Mouse (Mus musculus) limb, embryonic 11.5 days (tissue): ENCODE measurements around the gene Gja10. TPM values are rescaled to one million over a fixed set of nuclear protein-coding genes. Genes with fewer than 3 reads are reported as not detected.

Experiments used
- ATAC-seq: fragments of 200-750 bp; cut with Nextera tagmentation; 2 replicates; pipeline ENCODE4 v1.8.0; 2017; ENCODE audit warnings: low read depth; ENCODE audit not compliant: insufficient number of reproducible peaks, low FRiP score, low TSS enrichment
- DNase-seq: peaks from one replicate; pipeline ENCODE4 v3.0.0-alpha.2; 2015; ENCODE audit warnings: low spot score
- H3K27ac ChIP-seq: fragments of 300-500 bp; sonication (generic); replicated peaks from 2 replicates; pipeline ENCODE4 v1.5.1; 2014; ENCODE audit warnings: low read depth, mild to moderate bottlenecking, low read length
- H3K27me3 ChIP-seq: fragments of 300-500 bp; sonication (generic); 2 replicates; pipeline ENCODE4 v1.6.1; 2014; ENCODE audit warnings: mild to moderate bottlenecking, low read length, mixed read lengths; ENCODE audit not compliant: control insufficient read depth, insufficient read depth
- H3K36me3 ChIP-seq: fragments of 300-500 bp; sonication (generic); 2 replicates; pipeline ENCODE4 v1.6.1; 2014; ENCODE audit warnings: mild to moderate bottlenecking, low read length, moderate library complexity, mixed read lengths; ENCODE audit not compliant: control insufficient read depth, insufficient read depth
- H3K4me1 ChIP-seq: fragments of 300-500 bp; sonication (generic); 2 replicates; pipeline ENCODE4 v1.6.1; 2014; ENCODE audit warnings: low read length, mixed read lengths; ENCODE audit not compliant: control insufficient read depth, insufficient read depth
- H3K4me2 ChIP-seq: fragments of 300-500 bp; sonication (generic); 2 replicates; pipeline ENCODE4 v1.6.1; 2014; ENCODE audit warnings: low read depth, mild to moderate bottlenecking, moderate library complexity; ENCODE audit not compliant: severe bottlenecking
- H3K4me3 ChIP-seq: fragments of 300-500 bp; sonication (generic); 2 replicates; pipeline ENCODE4 v1.5.1; 2014; ENCODE audit warnings: low read depth, low read length
- H3K9ac ChIP-seq: fragments of 300-500 bp; sonication (generic); 2 replicates; pipeline ENCODE4 v1.6.1; 2014; ENCODE audit warnings: mild to moderate bottlenecking, low read length
- H3K9me3 ChIP-seq: fragments of 300-500 bp; sonication (generic); 2 replicates; pipeline ENCODE4 v1.6.1; 2016; ENCODE audit warnings: low read length; ENCODE audit not compliant: control insufficient read depth
- WGBS: fragments of 180-500 bp; shearing (Covaris S2); extraction: QIAGEN DNeasy Blood & Tissue Kit; methylation state at CpG from one replicate; pipeline ENCODE4 v1.1.7; 2014; 5-methylcytosine and 5-hydroxymethylcytosine counted together
- polyA plus RNA-seq: library from polyadenylated mRNA; unstranded; fragments of >200 nt; fragmentation: Nextera tagmentation; extraction: Ambion mirVana; gene quantifications from 2 replicates; pipeline ENCODE4 v1.2.1, GENCODE M21; 2014

Gja10 gene
- polyA plus RNA-seq, 1 experiment from 2014 or later: not detected

DNA sequence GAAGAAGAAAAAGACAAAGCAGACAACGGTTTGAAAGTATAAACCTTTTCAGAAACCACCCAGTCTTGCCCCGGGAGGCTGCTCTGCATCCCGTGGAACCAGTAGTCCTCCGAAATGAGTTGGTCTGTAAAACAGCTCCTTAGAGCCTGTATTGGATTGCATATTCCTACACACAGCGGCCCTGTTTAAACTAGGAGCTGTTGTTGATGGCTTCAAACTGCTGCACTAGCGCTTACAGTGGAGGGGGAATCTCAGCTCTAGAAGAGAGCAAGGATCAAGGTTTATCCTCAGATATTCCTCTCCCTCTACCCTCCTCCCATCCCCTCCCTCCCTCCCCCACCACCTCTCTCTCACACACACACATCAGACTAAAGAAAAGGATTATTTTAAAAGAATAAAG lies 18.4 kb downstream of the Gja10 start:
- Histone ChIP-seq H3K27ac (no peak overlapping the region), H3K9ac (no peak overlapping the region), H3K36me3 (peaks cover 3% of the 10 kb centered on the region; the same call in 1 of the 2 replicates), H3K4me2 (no peak overlapping the region), H3K4me3 (no peak overlapping the region), H3K9me3 (no peaks in the 10 kb centered on the region), H3K27me3 (no peaks in the 10 kb centered on the region), H3K4me1 (no peaks in the 10 kb centered on the region)
- WGBS: 80% methylated on average over 6 of the region's 6 CpGs
- ATAC-seq: no peak
- no peak for DNase-seq

- H3K4me2 ChIP-seq: no peak overlapping the region
- peaks cover 3% of the 10 kb centered on the region; the same call in 1 of the 2 replicates for H3K36me3 ChIP-seq
- no peaks in the 10 kb centered on the region for H3K9me3 ChIP-seq
- no peak overlapping the region for H3K27ac ChIP-seq
- no peak overlapping the region for H3K9ac ChIP-seq
- no peak overlapping the region for H3K4me3 ChIP-seq
- H3K4me1 ChIP-seq: no peaks in the 10 kb centered on the region
- no peak for DNase-seq
- H3K27me3 ChIP-seq: no peaks in the 10 kb centered on the region
- 83% methylated on average over 8 of the region's 8 CpGs for WGBS
- ATAC-seq: no peak
Observed at GRCm38 (mm10) chr4:32579850-32580249, 22.7 kb downstream of the Gja10 start.

DNA sequence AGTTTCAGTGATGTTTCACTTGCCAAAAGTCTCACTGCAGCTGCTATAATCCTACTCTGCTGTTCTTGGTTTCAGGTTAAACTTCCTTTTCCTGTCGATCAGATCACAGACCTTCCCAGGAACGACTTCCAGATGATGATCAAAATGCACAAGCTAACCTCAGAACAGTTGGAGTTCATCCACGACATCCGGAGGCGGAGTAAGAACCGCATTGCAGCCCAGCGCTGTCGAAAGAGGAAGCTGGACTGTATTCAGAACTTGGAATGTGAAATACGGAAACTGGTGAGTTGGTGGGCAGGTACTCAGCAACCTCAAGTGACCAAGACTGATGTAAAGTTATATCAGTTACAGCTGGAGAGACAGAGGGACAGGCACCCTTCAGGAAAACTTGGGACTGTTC lies 27.4 kb downstream of the Gja10 start:
- H3K4me2 ChIP-seq: no peak overlapping the region
- no peak overlapping the region for H3K4me3 ChIP-seq
- H3K27ac ChIP-seq: no peak overlapping the region
- H3K36me3 ChIP-seq: peaks cover 3% of the 10 kb centered on the region; the same call in 1 of the 2 replicates
- ATAC-seq: no peak
- H3K27me3 ChIP-seq: no peaks in the 10 kb centered on the region
- H3K9me3 ChIP-seq: no peaks in the 10 kb centered on the region
- H3K9ac ChIP-seq: no peak overlapping the region
- DNase-seq: no peak
- 46% methylated on average over 9 of the region's 9 CpGs for WGBS
- peaks cover 4% of the 10 kb centered on the region; the same call in 1 of the 2 replicates for H3K4me1 ChIP-seq

DNA sequence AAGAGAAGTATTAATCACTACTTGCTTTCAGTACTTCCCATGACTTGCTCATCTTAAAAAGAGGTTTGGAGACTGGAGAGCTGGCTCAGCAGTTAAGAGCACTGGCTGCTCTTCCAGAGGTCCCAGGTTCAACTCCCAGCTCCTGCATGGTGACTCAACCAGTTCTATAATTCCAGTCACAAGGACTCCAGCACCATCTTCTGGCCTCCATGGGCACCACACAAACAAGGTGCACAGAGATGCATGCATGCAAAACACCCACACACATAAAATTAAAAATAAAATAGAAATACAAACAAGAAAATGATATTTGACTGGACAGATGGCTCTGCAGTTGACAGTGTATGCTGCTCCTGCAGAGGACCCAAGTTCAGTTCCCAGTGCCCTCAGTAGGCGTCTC lies 28.0 kb downstream of the Gja10 start:
- H3K9me3 ChIP-seq: no peaks in the 10 kb centered on the region
- H3K9ac ChIP-seq: no peak overlapping the region
- no peak overlapping the region for H3K4me3 ChIP-seq
- ATAC-seq (no peak), DNase-seq (no peak)
- H3K36me3 ChIP-seq: no peaks in the 10 kb centered on the region; the same call in 1 of the 2 replicates
- H3K27me3 ChIP-seq: no peaks in the 10 kb centered on the region
- H3K4me1 ChIP-seq: peaks cover 8% of the 10 kb centered on the region; the same call in 1 of the 2 replicates
- 94% methylated on average over 1 of the region's 1 CpGs for WGBS
- no peak overlapping the region for H3K27ac ChIP-seq
- H3K4me2 ChIP-seq: no peak overlapping the region

DNA sequence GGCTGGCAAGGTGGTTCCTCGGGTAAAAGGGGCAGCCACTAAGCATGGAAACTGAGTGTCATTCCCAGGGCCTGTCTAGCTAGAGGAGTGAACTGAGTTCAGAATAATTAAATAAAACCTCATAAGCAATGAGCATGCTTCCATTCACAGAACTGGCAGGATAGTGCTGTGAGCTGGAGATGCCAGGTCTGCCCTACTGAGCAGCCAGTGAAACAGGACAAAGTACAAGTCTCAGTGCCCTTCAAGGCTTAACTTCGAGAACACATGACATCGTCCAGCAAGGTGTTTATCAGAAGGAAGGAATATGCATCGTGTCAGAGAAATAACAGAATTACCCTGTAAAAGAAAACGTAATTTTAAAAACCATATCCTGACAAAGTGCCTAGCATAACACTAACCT lies 29.0 kb downstream of the Gja10 start:
- ATAC-seq: no peak
- H3K4me3 ChIP-seq: no peak overlapping the region
- H3K9ac ChIP-seq: no peak overlapping the region
- peaks cover 8% of the 10 kb centered on the region; the same call in 1 of the 2 replicates for H3K4me1 ChIP-seq
- H3K27me3 ChIP-seq: no peaks in the 10 kb centered on the region
- WGBS: 90% methylated on average over 5 of the region's 5 CpGs
- no peaks in the 10 kb centered on the region; the same call in 1 of the 2 replicates for H3K36me3 ChIP-seq
- no peak overlapping the region for H3K4me2 ChIP-seq
- DNase-seq: no peak
- no peaks in the 10 kb centered on the region for H3K9me3 ChIP-seq
- no peak overlapping the region for H3K27ac ChIP-seq

DNA sequence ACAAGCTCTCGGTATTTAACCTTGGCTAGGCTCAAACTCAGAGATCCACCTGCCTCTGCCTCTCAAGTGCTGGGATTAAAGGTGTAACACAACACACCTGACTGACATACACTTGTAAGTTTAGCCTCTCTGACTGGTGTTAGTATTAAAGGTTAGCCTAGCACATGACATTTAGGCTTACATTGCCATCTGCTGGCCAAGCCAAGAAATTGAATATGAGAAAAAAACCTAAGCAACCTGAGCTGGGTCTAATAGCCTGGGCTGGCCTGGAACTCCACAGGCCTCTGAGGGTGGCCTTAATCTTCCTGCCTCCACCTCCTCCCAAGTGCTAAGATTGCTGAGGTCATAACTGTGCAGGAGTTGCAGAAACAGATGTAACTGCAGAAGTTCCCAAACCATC lies 30.4 kb downstream of the Gja10 start:
- DNase-seq (peak; percentile 74), ATAC-seq (peak; percentile 91)
- Histone ChIP-seq H3K4me3 (no peak overlapping the region), H3K27me3 (no peaks in the 10 kb centered on the region), H3K27ac (no peak overlapping the region), H3K4me1 (peaks cover 8% of the 10 kb centered on the region; the same call in 1 of the 2 replicates), H3K9me3 (no peaks in the 10 kb centered on the region), H3K9ac (no peak overlapping the region), H3K4me2 (no peak overlapping the region), H3K36me3 (no peaks in the 10 kb centered on the region; the same call in 1 of the 2 replicates)
- 49% methylated on average over 1 of the region's 1 CpGs for WGBS

GRCm38 (mm10) chr4:32571441-32571840 lies 31.1 kb downstream of the Gja10 start:
- H3K36me3 ChIP-seq: no peaks in the 10 kb centered on the region; the same call in 1 of the 2 replicates
- WGBS: 68% methylated on average over 3 of the region's 3 CpGs
- no peak overlapping the region for H3K27ac ChIP-seq
- no peak overlapping the region for H3K4me2 ChIP-seq
- ATAC-seq: no peak
- H3K9ac ChIP-seq: no peak overlapping the region
- no peak for DNase-seq
- no peaks in the 10 kb centered on the region for H3K27me3 ChIP-seq
- H3K4me3 ChIP-seq: no peak overlapping the region
- H3K4me1 ChIP-seq: peaks cover 8% of the 10 kb centered on the region; the same call in 1 of the 2 replicates
- no peaks in the 10 kb centered on the region for H3K9me3 ChIP-seq

- Histone ChIP-seq H3K27ac (no peak overlapping the region), H3K36me3 (no peaks in the 10 kb centered on the region), H3K4me2 (no peak overlapping the region), H3K4me1 (peaks cover 8% of the 10 kb centered on the region; the same call in 1 of the 2 replicates), H3K9me3 (no peaks in the 10 kb centered on the region), H3K4me3 (no peak overlapping the region), H3K27me3 (no peaks in the 10 kb centered on the region), H3K9ac (no peak overlapping the region)
- 84% methylated on average over 8 of the region's 8 CpGs for WGBS
- no peak for ATAC-seq
- DNase-seq: no peak
Observed at GRCm38 (mm10) chr4:32570939-32571317, 31.6 kb downstream of the Gja10 start.
